Mouse (Mus musculus): ENCODE measurements at regions not wholly inside any gene's neighbourhood (a gene's known extent, or its start where the extent isn't known, plus 50 kb on each side); places are given as distances from the start of the nearest gene placed in this dataset.

GRCm38 (mm10) chr5:10352126-10352525, 105.8 kb upstream of the Gm5152 start:
- Histone ChIP-seq H3K4me1 (replicated peaks; ENCODE audit: control insufficient read depth, insufficient read depth, low read length) (no peaks in the 10 kb centered on the region), H3K27ac (ENCODE audit: low read depth, low read length) (no peak overlapping the region), H3K9ac (ENCODE audit: low read length) (no peak overlapping the region), H3K9me3 (ENCODE audit: control insufficient read depth, low read length) (no peaks in the 10 kb centered on the region), H3K4me3 (ENCODE audit: low read depth, low read length) (no peak overlapping the region), H3K27me3 (ENCODE audit: control insufficient read depth, insufficient read depth, low read length) (no peaks in the 10 kb centered on the region), H3K4me2 (ENCODE audit: low read depth, low read length, severe bottlenecking) (no peak overlapping the region), H3K36me3 (ENCODE audit: control insufficient read depth, insufficient read depth, low read length) (no peaks in the 10 kb centered on the region)
- ATAC-seq (replicated peaks; ENCODE audit: low FRiP score) (peak; percentile 55), DNase-seq (ENCODE audit: low spot score) (no peak)
- WGBS = 91% methylated on average over 2 of the region's 2 CpGs

GRCm38 (mm10) chr5:10320611-10321010, 74.3 kb upstream of the Gm5152 start:
- WGBS = 75% methylated on average over 2 of the region's 2 CpGs
- Histone ChIP-seq H3K4me3 (ENCODE audit: low read depth, low read length) (no peak overlapping the region), H3K36me3 (ENCODE audit: control insufficient read depth, insufficient read depth, low read length) (no peaks in the 10 kb centered on the region), H3K9me3 (ENCODE audit: control insufficient read depth, low read length) (no peaks in the 10 kb centered on the region), H3K27ac (ENCODE audit: low read depth, low read length) (no peak overlapping the region), H3K4me1 (replicated peaks; ENCODE audit: control insufficient read depth, insufficient read depth, low read length) (no peaks in the 10 kb centered on the region), H3K4me2 (ENCODE audit: low read depth, low read length, severe bottlenecking) (no peak overlapping the region), H3K27me3 (ENCODE audit: control insufficient read depth, insufficient read depth, low read length) (no peaks in the 10 kb centered on the region), H3K9ac (ENCODE audit: low read length) (no peak overlapping the region)
- DNase-seq (ENCODE audit: low spot score) (no peak), ATAC-seq (replicated peaks; ENCODE audit: low FRiP score) (no peak)

All from forebrain, embryonic 11.5 days (tissue).